Mouse (Mus musculus) forebrain, embryonic 10.5 days (tissue): ENCODE measurements around the gene Ehhadh. TPM values are rescaled to one million over a fixed set of nuclear protein-coding genes. Genes with fewer than 3 reads are reported as not detected.
"Not testable (repeated sequence)": the region's sequence is repeated elsewhere in the genome, so short reads cannot be mapped to it uniquely, and the experiment has no call there.

Experiments
- DNase-seq: peaks from one replicate; pipeline ENCODE4 v3.0.0-alpha.2; 2017; ENCODE audit warnings: low spot score; ENCODE audit errors: extremely low spot score
- H3K27ac ChIP-seq: fragments of 300-500 bp; sonication (generic); 2 replicates; pipeline ENCODE4 v1.5.1; 2016; ENCODE audit warnings: mild to moderate bottlenecking
- H3K27me3 ChIP-seq: fragments of 300-500 bp; sonication (generic); 2 replicates; pipeline ENCODE4 v1.6.1; 2016; ENCODE audit warnings: mild to moderate bottlenecking; ENCODE audit not compliant: poor library complexity, severe bottlenecking
- H3K36me3 ChIP-seq: fragments of 300-500 bp; sonication (generic); replicated peaks from 2 replicates; pipeline ENCODE4 v1.6.1; 2016; ENCODE audit warnings: mild to moderate bottlenecking, moderate library complexity
- H3K4me1 ChIP-seq: fragments of 300-500 bp; sonication (generic); 2 replicates; pipeline ENCODE4 v1.6.1; 2016
- H3K4me3 ChIP-seq: fragments of 300-500 bp; sonication (generic); 2 replicates; pipeline ENCODE4 v1.5.1; 2016; ENCODE audit warnings: mild to moderate bottlenecking, moderate library complexity
- H3K9me3 ChIP-seq: fragments of 300-500 bp; sonication (generic); 2 replicates; pipeline ENCODE4 v1.6.1; 2016; ENCODE audit warnings: mild to moderate bottlenecking, moderate library complexity
- WGBS: fragments of 180-500 bp; shearing (Covaris S2); methylation state at CpG from one replicate; pipeline ENCODE4 v1.1.7; 2016; 5-methylcytosine and 5-hydroxymethylcytosine counted together
- polyA plus RNA-seq: library from polyadenylated mRNA; unstranded; fragments of >200 nt; fragmentation: Nextera tagmentation; extraction: Ambion mirVana; gene quantifications from 2 replicates; pipeline ENCODE4 v1.2.1, GENCODE M21; 2016

Ehhadh gene
- polyA plus RNA-seq, 1 experiment from 2014 or later: 1.7 TPM

GRCm38 (mm10) chr16:21818629-21819028 lies 31.0 kb upstream of the Ehhadh start:
- no peak for DNase-seq
- H3K4me1 ChIP-seq: peaks cover 5% of the 10 kb centered on the region; the same call in 1 of the 2 replicates
- H3K4me3 ChIP-seq: no peak overlapping the region
- no peak overlapping the region for H3K27ac ChIP-seq
- no peaks in the 10 kb centered on the region for H3K9me3 ChIP-seq
- no peaks in the 10 kb centered on the region for H3K27me3 ChIP-seq
- WGBS: 69% methylated on average over 8 of the region's 8 CpGs
- no peaks in the 10 kb centered on the region for H3K36me3 ChIP-seq

GRCm38 (mm10) chr16:21818132-21818531 lies 30.5 kb upstream of the Ehhadh start:
- DNase-seq: no peak
- Histone ChIP-seq H3K27ac (no peak overlapping the region), H3K4me3 (no peak overlapping the region), H3K27me3 (no peaks in the 10 kb centered on the region), H3K4me1 (peaks cover 5% of the 10 kb centered on the region; the same call in 1 of the 2 replicates), H3K9me3 (no peaks in the 10 kb centered on the region), H3K36me3 (no peaks in the 10 kb centered on the region)
- WGBS: 49% methylated on average over 9 of the region's 9 CpGs

GRCm38 (mm10) chr16:21815669-21816010 lies 28.0 kb upstream of the Ehhadh start:
- Histone ChIP-seq H3K9me3 (no peaks in the 10 kb centered on the region), H3K27me3 (no peaks in the 10 kb centered on the region), H3K4me3 (no peak overlapping the region), H3K4me1 (peaks cover 5% of the 10 kb centered on the region; the same call in 1 of the 2 replicates), H3K27ac (0 out of 2 replicates have a peak overlapping the region, but pooled peaks have one; percentile 21), H3K36me3 (peaks cover 5% of the 10 kb centered on the region; the same call in 1 of the 2 replicates)
- DNase-seq: no peak
- 69% methylated on average over 7 of the region's 7 CpGs for WGBS

GRCm38 (mm10) chr16:21814861-21815668 lies 27.5 kb upstream of the Ehhadh start:
- Histone ChIP-seq H3K27me3 (no peaks in the 10 kb centered on the region), H3K9me3 (no peaks in the 10 kb centered on the region), H3K27ac (0 out of 2 replicates have a peak overlapping the region, but pooled peaks have one; percentile 21), H3K4me1 (peaks cover 5% of the 10 kb centered on the region; the same call in 1 of the 2 replicates), H3K36me3 (peaks cover 7% of the 10 kb centered on the region; the same call in 1 of the 2 replicates), H3K4me3 (no peak overlapping the region)
- DNase-seq: no peak
- 78% methylated on average over 11 of the region's 11 CpGs for WGBS

GRCm38 (mm10) chr16:21813164-21813834 lies 25.7 kb upstream of the Ehhadh start:
- H3K36me3 ChIP-seq: peaks cover 23% of the 10 kb centered on the region
- WGBS: 75% methylated on average over 6 of the region's 6 CpGs
- no peaks in the 10 kb centered on the region for H3K4me1 ChIP-seq

GRCm38 (mm10) chr16:21807786-21808185 lies 20.2 kb upstream of the Ehhadh start:
- H3K36me3 ChIP-seq: peaks cover 43% of the 10 kb centered on the region
- 87% methylated on average over 7 of the region's 7 CpGs for WGBS
- H3K27me3 ChIP-seq: not testable (repeated sequence)

More at GRCm38 (mm10) chr16:21813164-21813834, 25.7 kb upstream of the Ehhadh start:
- Histone ChIP-seq H3K4me3 (no peak overlapping the region), H3K27me3 (no peaks in the 10 kb centered on the region), H3K27ac (no peak overlapping the region), H3K9me3 (no peaks in the 10 kb centered on the region)
- DNase-seq: no peak

GRCm38 (mm10) chr16:21806892-21807291 lies 19.3 kb upstream of the Ehhadh start:
- no peak overlapping the region for H3K4me3 ChIP-seq
- peaks cover 45% of the 10 kb centered on the region for H3K36me3 ChIP-seq
- H3K9me3 ChIP-seq: no peaks in the 10 kb centered on the region
- no peaks in the 10 kb centered on the region for H3K27me3 ChIP-seq
- WGBS: 90% methylated on average over 1 of the region's 1 CpGs
- DNase-seq: no peak
- no peaks in the 10 kb centered on the region for H3K4me1 ChIP-seq
- no peak overlapping the region for H3K27ac ChIP-seq

More at GRCm38 (mm10) chr16:21807786-21808185, 20.2 kb upstream of the Ehhadh start:
- H3K9me3 ChIP-seq, DNase-seq, H3K4me3 ChIP-seq, H3K4me1 ChIP-seq, H3K27ac ChIP-seq: not testable (repeated sequence)

GRCm38 (mm10) chr16:21804258-21804657 lies 16.7 kb upstream of the Ehhadh start:
- no peaks in the 10 kb centered on the region for H3K9me3 ChIP-seq
- no peaks in the 10 kb centered on the region for H3K4me1 ChIP-seq

GRCm38 (mm10) chr16:21795071-21795470 lies 7.5 kb upstream of the Ehhadh start:
- no peak for DNase-seq
- Histone ChIP-seq H3K9me3 (no peaks in the 10 kb centered on the region), H3K27me3 (no peaks in the 10 kb centered on the region), H3K27ac (no peak overlapping the region), H3K4me3 (peak overlapping the region; percentile 81), H3K36me3 (peaks cover 8% of the 10 kb centered on the region), H3K4me1 (peaks cover 18% of the 10 kb centered on the region)
- 29% methylated on average over 5 of the region's 5 CpGs for WGBS

More at GRCm38 (mm10) chr16:21804258-21804657, 16.7 kb upstream of the Ehhadh start:
- WGBS: 96% methylated on average over 1 of the region's 1 CpGs
- Histone ChIP-seq H3K27me3 (no peaks in the 10 kb centered on the region), H3K36me3 (peaks cover 47% of the 10 kb centered on the region), H3K4me3 (no peak overlapping the region), H3K27ac (no peak overlapping the region)
- no peak for DNase-seq

GRCm38 (mm10) chr16:21794697-21795045 lies 7.1 kb upstream of the Ehhadh start:
- H3K4me3 ChIP-seq: peak overlapping the region; percentile 81
- peak overlapping the region; percentile 90 for H3K27ac ChIP-seq
- H3K9me3 ChIP-seq: no peaks in the 10 kb centered on the region
- peaks cover 7% of the 10 kb centered on the region for H3K36me3 ChIP-seq
- H3K27me3 ChIP-seq: no peaks in the 10 kb centered on the region
- WGBS: 2% methylated on average over 14 of the region's 14 CpGs
- H3K4me1 ChIP-seq: peaks cover 18% of the 10 kb centered on the region
- no peak for DNase-seq

- peak within 1 kb of the TSS; percentile 90 for H3K27ac ChIP-seq
- WGBS: 2% methylated on average over 47 of the region's 47 CpGs
- H3K36me3 ChIP-seq: peaks cover under 1% of the 10 kb centered on the region
- no peaks in the 10 kb centered on the region for H3K9me3 ChIP-seq
- H3K27me3 ChIP-seq: 0 out of 2 replicates have a peak, but pooled peaks cover under 1% of the 10 kb centered on the region
- peak; percentile 96 for DNase-seq
- H3K4me3 ChIP-seq: peak within 1 kb of the TSS; percentile 81
- H3K4me1 ChIP-seq: peaks cover 18% of the 10 kb centered on the region
Observed at GRCm38 (mm10) chr16:21793875-21794696, 6.5 kb upstream of the Ehhadh start, which contains the start of gene Map3k13. Gene Map3k13 (plus strand): TSS chr16:21794346.

- not testable (repeated sequence) for H3K27me3 ChIP-seq, H3K36me3 ChIP-seq, DNase-seq, H3K9me3 ChIP-seq
- peaks cover 18% of the 10 kb centered on the region for H3K4me1 ChIP-seq
- 38% methylated on average over 2 of the region's 2 CpGs for WGBS
- peak overlapping the region; percentile 90; the same call in 1 of the 2 replicates for H3K27ac ChIP-seq
- peak overlapping the region; percentile 81 for H3K4me3 ChIP-seq
Observed at GRCm38 (mm10) chr16:21793080-21793810, 5.6 kb upstream of the Ehhadh start.
